Mouse (Mus musculus): ENCODE results near the gene Ddx41. TPM values are rescaled to one million over a fixed set of nuclear protein-coding genes. Genes with fewer than 3 reads are reported as not detected.

The Ddx41 gene
- total RNA-seq, 2 experiments from 2014 or later: 44.8 to 47.0 TPM

DNA sequence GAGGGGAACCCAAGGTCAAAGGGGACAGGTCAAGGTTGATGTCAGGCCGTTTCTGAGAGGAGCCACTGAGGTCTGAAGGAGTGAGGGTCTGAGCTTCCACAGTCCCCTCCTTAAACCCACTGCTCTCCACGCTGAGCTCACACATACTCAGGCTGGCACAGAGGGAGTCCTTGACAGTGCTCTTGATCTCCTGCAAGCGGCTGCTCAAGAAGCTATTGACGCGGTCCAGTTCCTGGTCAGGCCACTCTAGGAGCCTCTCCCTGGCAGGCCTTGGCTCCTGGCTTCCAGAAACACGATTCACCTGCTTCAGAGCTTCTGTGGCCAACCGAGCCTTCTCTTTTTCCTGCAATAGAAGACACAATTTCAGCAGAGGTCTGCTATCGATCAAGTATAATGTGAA is 7.0 kb upstream of the Ddx41 start:
- DNase-seq (ENCODE audit: low spot score in 2 of 2): no peak

DNA sequence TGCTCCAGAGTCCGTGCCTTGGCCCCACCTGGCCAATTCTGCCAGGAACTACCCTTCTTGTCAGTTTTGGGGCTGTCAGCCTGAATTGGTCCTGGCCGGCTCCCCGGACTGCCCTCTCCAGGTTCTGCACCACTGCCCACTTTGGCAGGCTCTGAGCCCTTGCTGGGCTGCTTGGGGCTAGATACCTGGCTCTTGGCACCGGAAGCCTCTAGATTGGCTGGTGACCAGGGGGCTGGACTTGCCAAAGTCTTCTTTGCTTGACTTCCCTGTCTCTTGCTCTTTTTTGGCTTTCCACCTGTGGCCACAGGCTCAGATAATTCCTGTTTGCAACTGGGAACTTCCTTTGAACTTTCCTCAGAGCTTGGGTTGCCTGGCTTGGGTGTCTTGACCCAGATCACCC is 6.4 kb upstream of the Ddx41 start:
- no peak for DNase-seq (ENCODE audit: low spot score in 2 of 2)

GRCm38 (mm10) chr13:55540933-55541332 is 4.5 kb upstream of the Ddx41 start:
- DNase-seq (ENCODE audit: low spot score in 2 of 2): peak in 1 of 2 experiments; percentile 47

GRCm38 (mm10) chr13:55535796-55536193 is 663 bp downstream of the Ddx41 start:
- no peak for DNase-seq (ENCODE audit: low spot score in 2 of 2)

GRCm38 (mm10) chr13:55535191-55535590 is 1.3 kb downstream of the Ddx41 start:
- no peak for DNase-seq (ENCODE audit: low spot score in 2 of 2)

GRCm38 (mm10) chr13:55529198-55529915 is 7.1 kb downstream of the Ddx41 start, which contains the start of gene Dok3:
Gene Dok3, minus strand, starts transcription at chr13:55529296.
- DNase-seq (ENCODE audit: low spot score in 2 of 2): no peak

DNA sequence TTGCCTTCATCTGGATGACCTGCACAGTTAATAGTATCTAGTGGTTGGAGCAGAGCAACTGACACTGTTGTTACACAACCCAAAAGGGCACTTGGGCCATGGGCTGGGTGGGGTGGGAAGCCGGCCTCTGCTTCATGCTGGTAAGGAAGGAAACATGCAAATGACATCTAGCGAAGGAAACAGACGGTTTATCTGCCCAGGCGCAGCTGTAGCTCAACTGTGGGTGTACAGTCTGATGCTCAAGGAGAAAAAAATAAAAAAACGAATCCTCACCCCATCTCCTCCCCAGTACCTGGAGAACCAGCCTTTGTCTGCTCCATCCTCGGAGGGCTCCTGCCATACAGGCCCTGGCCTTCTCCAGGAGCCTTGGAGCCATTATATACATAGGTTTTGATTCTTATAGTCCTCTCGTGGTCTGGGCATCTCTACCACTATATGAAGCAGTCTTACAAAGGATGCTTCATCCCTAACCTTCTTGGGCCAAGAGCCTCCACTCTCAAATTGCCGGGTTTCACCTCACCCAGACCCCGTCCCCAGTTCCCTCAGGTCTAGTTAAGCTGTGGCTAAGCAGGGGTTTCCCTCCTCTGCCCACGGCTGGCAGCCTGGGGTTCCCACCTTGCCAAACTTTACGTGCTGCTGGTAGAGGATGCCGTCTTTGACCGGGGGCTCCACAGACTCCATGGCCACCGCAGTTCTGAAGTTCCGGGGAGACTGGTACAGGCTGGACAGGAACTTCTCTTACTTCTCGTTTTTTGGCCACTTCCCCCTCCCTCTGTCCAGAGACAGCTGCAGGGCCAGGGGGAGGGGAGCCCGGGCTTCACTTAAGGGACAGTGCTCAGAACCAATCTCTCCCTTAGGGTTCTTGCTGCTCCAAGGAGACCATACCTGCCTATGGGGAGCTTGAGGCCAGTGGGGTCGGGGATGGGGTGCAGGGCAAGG is 8.4 kb downstream of the Ddx41 start:
- DNase-seq (ENCODE audit: low spot score in 2 of 2): no peak

DNA sequence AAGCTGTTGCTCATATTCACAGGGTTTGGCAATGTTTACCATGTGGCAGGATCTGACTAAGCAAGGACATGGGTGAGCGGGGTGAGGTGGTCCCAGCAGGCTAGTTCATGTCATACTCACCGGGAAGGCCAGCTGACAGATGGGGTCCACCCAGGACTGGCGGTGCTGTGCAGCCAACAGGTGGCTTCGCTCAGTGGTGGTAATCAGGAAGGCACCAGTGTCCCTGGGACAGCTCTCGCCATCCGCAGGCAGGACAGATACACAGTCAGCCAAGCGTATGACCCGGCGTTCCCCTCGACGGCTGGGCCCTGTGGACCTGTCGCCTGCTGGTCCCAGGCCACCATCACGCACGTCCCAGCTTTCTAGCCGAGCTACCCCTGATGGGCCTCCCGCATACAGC is 9.2 kb downstream of the Ddx41 start:
- no peak for DNase-seq (ENCODE audit: low spot score in 2 of 2)

DNA sequence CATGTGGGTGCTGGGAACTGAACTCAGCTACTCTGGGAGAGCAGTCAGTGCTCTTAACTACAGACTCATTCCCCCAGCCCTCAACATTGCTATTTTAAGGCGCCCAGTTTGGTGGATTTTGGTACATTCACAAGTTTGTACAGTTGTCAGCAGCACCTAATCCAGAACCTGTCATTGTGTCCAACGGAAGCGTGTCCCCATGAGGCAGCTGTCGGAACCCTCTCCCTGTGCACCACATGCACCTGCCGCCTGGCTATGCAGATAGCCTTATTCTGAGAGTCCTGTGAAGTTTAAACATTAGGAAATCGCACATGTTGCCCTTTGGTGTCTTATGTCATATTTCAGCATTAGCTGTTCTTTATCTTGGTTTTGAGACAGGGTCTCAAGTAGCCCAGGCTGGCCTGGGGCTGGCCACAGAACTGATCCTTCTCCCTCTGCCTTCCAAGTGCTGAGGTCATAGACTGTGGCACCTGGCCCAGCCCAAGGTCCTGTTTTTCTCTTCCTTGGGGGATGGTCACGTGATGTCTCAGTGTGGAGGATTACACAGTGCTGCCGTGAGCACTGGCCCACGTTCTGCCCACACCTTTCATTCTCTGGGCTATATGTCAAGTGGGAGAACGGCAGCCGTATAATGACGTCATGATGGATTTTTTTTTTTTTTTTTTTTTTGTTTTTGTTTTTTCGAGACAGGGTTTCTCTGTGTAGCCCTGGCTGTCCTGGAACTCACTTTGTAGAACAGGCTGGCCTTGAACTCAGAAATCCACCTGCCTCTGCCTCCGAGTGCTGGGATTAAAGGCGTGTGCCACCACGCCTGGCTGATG is 10.5 kb downstream of the Ddx41 start:
- no peak for DNase-seq (ENCODE audit: low spot score in 2 of 2)

DNA sequence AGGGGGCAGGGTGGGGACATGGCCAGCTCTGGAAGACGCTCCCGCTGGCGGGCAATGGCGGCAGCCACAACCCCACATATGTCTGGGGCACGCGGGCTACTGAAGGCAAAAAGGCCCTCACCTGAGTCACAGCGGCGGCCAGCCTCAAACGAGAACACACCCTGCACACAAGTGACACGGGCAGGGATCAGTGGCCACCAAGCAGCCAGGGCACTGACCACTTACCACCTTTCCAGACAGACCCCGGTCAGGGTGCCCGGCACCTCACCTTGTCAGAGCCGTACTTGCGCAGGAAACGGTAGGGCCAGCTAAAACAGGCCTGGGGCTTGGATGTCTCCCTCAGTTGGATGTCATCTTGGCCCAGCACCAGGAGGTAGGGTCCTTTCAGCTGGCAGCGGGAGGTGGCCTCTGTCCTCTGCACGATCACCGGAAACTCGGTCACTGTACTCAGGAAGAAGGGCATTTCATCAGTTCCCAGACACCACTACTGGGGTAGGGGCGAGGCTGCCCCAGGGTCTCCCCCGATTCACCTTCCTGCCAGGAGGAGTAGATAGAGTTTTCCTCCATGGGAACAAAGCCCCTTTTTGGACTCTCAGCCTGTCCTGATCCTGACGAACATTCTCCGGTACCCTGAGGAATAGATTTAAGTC is 12.4 kb downstream of the Ddx41 start:
- no peak for DNase-seq (ENCODE audit: low spot score in 2 of 2)

- no peak for DNase-seq (ENCODE audit: low spot score in 2 of 2)
These were observed 13.2 kb downstream of the Ddx41 start for GRCm38 (mm10) chr13:55523278-55523677.

GRCm38 (mm10) chr13:55522730-55523129 is 13.7 kb downstream of the Ddx41 start:
- no peak for DNase-seq (ENCODE audit: low spot score in 2 of 2)

GRCm38 (mm10) chr13:55519606-55520005 is 16.9 kb downstream of the Ddx41 start:
- DNase-seq (ENCODE audit: low spot score in 2 of 2): no peak

DNA sequence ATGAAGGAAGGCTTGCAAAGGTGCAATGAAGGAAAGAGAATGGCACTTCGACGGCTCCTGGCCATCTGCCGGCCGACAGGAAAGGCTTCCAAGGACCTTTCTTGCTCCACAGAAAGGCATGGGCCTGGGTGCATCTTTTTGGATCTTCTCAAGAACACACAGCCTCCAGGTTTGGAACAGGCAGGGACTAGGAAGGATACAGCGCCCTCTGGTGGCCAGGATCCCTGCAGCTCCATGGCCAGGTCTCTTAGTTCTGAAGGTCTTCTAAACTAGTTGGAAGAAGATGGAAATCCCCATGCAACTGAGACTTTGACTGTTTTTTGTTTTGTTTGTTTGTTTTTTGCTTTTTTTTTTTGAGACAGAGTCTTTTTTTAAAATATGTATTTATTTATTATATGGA is 19.5 kb downstream of the Ddx41 start:
- peak; percentile 87 to 90 for DNase-seq (ENCODE audit: low spot score in 2 of 2)

DNA sequence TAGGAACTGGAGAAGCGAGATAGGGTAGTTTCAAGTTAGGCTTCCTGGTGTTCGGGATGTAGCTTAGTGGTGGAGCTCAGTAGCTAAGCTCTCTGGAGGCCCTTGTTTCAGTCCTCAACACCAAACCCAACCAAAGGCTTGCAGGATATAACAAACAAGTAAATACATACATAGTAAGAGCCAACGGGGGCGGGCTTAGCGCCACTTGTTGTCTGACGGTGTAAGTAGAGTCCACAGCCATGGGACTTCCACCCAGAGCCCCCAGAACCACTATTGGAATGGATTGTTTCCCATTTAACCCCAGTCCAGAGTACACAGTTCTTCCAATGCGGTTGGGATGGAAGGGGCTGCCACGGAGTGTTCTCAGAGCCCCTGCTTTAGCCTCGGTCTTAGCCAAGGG is 22.6 kb downstream of the Ddx41 start:
- no peak for DNase-seq (ENCODE audit: low spot score in 2 of 2)

DNA sequence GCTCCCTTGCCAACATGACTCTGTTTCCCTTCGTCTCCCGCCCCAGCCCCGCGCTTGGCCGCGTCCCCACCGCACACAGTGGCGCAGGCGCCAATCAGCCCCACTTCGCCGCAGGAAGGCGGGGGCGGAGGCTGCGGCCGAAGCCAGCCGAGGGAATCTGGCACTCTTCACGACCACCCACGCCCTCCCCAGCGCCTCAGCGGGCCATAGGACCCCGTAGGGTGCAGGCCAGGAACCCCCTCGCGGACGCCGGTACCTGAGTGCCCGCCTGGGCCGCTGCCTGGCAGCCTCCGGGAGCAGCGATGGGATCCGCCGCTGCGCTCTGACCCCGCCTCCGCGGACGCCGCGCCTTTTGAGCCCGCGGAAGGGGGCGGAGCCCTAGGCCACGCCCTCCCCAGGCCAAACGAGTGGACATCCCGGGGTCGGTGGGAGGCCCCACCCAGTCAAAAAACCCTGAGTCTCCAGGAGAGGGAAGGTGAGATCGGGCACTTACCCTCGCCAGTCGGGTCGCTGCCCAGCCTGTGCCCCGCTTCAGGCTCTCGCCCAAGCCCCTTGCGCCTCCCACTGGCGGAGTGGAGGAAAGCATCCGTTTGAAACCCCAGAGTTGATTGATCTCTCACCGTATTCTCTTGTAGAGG is 23.2 kb downstream of the Ddx41 start, which contains the start of gene Pdlim7:
TSS of gene Pdlim7 (minus strand) at position 566 of the 638 bp plus-strand sequence.
- DNase-seq (ENCODE audit: low spot score in 2 of 2): peak; percentile 84 to 90

GRCm38 (mm10) chr13:55512379-55513031 is 24.0 kb downstream of the Ddx41 start:
- no peak for DNase-seq (ENCODE audit: low spot score in 2 of 2)

DNA sequence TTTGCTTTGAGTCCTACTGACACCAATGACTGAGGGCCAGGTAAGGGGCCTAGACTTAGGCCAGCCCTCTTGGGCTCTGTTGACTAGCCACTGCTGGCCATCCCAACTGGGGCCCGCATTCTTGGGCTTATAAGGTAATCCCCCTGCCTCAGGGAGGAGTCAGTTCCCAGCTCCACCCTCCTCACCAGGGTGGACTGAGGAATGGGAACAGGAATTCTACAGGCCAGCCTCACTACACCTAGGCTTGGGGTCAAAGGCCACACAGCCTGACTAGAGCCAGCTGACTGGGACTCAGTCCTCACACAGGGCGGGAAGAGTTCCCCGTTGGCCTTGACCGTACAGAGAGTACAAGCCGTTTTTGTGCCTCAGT is 25.0 kb downstream of the Ddx41 start:
- no peak for DNase-seq (ENCODE audit: low spot score in 2 of 2)

DNA sequence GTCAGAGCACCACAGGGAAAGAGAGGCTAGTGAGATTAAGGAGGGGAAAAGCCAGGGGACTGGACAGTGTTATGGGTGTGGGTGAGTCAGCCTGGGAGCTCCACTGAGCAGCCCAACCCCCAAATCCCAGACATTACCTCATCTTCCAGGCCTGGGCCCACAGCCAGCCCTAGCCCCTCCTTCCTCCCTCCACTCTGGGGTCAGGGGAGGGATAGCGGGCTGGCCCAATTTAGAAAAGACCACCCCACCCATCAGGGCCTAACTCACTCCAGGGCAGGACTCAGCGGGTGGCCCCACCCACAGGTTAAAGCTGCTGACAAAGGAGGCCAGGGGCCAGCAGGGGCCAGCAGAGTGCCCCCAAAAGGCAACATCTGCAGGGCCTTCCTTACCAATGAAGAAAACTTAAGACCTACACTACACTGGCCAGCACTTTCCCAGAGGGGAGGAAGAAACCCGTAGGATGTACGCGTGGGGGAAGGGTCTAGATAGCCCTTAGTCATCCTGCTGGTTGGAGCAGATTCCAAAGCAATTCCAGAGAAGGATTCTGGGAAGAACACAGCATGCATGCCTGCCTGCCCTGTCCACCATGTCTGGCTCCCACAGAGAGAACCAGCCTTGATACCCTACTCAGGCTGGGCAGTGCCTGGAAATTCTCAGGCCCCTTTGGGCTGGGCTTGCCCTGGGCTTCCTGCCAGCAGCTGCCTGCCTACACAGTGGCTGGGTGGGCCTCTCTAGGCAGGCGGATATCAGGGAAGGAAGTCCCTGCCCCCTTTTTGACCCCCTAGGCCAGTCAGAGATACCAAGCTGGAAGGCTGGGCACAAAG is 25.6 kb downstream of the Ddx41 start:
- DNase-seq (ENCODE audit: low spot score in 2 of 2): no peak
